Mouse (Mus musculus): ENCODE measurements around the gene Mybphl.
A peak's percentile ranks its signal among the peaks of the same experiment; 100 is the strongest.

Gene Mybphl

DNA sequence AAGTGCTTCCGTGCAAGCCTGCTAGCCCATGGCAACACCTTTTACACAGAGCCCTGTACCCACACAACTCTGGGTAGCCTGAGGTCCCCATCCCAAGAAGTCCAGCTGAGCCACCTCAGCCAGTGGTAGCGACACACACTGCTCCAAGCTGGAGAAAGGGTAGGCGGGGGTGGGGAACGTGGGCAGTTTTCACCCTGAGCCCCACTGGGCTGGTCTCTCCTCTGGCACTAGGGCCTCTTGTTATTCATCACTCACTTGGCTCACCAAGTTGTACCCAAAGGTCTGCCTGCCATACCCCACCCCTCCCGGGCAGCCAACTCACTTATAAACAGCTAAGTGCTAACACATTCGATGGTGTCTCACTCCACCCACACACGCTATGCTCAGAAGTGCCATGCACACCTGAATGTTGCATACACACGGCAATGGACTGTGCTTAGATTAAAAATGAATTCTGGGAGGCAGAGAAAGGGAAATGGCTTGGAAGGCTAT, 43.9 kb downstream of the Mybphl start:
- no peak overlapping the region for H3K4me3 ChIP-seq (replicated peaks; ENCODE audit: low read length)
- H3K4me1 ChIP-seq (replicated peaks; ENCODE audit: low read depth, low read length), result peaks cover 67% of the 10 kb centered on the region
- no peaks in the 10 kb centered on the region for H3K36me3 ChIP-seq (ENCODE audit: insufficient read depth, low read length)
- H3K27me3 ChIP-seq (ENCODE audit: insufficient read depth, low read length), result peaks cover 84% of the 10 kb centered on the region
- TF ChIP-seq NANOG (IDR thresholded peaks at IDR 0.05; ENCODE audit: borderline replicate concordance, low read length) (no peak), POU5F1 (IDR thresholded peaks at IDR 0.05; ENCODE audit: borderline replicate concordance, low read length) (no peak), CTCF (conservative IDR thresholded peaks at IDR 0.05; ENCODE audit: low read length) (no peak)
- H3K9me3 ChIP-seq (ENCODE audit: low read length), result no peaks in the 10 kb centered on the region

DNA sequence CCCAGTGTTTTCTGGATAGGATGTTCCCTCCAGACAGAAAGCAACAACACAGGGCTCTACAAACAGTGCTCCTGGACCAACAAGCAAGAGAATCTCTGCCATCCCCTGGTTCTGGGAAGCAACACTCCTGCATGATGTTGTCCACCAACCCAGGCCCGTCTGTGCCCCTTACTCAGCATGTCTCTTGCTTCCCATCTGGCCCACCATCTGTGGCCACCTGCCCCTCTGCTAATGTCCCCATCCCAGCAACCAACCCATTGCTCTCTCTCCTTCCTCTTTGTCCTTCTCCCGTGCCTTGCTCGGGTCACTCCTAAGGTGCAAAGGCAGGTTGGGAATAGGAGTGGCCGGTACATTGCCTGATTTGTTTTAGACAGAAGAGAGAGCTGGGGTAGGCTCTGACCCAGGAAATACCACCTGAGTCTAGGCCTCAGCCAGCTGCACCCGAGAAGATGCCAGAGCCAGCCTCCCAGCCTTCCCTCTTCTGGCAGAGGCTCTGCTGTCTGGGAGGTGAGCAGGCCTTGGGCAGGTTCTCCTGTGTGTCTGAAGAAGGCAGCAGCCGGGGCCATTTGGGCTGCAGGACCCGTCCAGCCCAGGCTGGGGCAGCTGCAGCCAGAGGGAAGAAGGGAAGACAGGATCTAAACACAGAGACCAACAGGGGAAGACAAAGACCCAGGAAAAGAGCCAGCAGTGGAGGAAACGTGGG, 45.1 kb downstream of the Mybphl start:
- TF ChIP-seq NANOG (IDR thresholded peaks at IDR 0.05; ENCODE audit: borderline replicate concordance, low read length) (no peak), CTCF (conservative IDR thresholded peaks at IDR 0.05; ENCODE audit: low read length) (no peak), POU5F1 (IDR thresholded peaks at IDR 0.05; ENCODE audit: borderline replicate concordance, low read length) (no peak)
- H3K4me1 ChIP-seq (replicated peaks; ENCODE audit: low read depth, low read length), result peaks cover 74% of the 10 kb centered on the region
- H3K4me3 ChIP-seq (replicated peaks; ENCODE audit: low read length), result no peak overlapping the region
- H3K27me3 ChIP-seq (ENCODE audit: insufficient read depth, low read length), result peaks cover 85% of the 10 kb centered on the region
- H3K9me3 ChIP-seq (ENCODE audit: low read length), result no peaks in the 10 kb centered on the region
- no peaks in the 10 kb centered on the region for H3K36me3 ChIP-seq (ENCODE audit: insufficient read depth, low read length)

- Histone ChIP-seq H3K36me3 (ENCODE audit: insufficient read depth, low read length) (no peaks in the 10 kb centered on the region), H3K4me1 (replicated peaks; ENCODE audit: low read depth, low read length) (peaks cover 74% of the 10 kb centered on the region), H3K4me3 (replicated peaks; ENCODE audit: low read length) (no peak overlapping the region), H3K9me3 (ENCODE audit: low read length) (no peaks in the 10 kb centered on the region), H3K27me3 (ENCODE audit: insufficient read depth, low read length) (peaks cover 86% of the 10 kb centered on the region)
- no peak for TF ChIP-seq POU5F1 (IDR thresholded peaks at IDR 0.05; ENCODE audit: borderline replicate concordance, low read length)
- TF ChIP-seq CTCF (conservative IDR thresholded peaks at IDR 0.05; ENCODE audit: low read length), result no peak
- TF ChIP-seq NANOG (IDR thresholded peaks at IDR 0.05; ENCODE audit: borderline replicate concordance, low read length), result no peak
Observed at GRCm38 (mm10) chr3:108410359-108410714, 45.6 kb downstream of the Mybphl start.

GRCm38 (mm10) chr3:108411026-108411753, 46.5 kb downstream of the Mybphl start:
- Histone ChIP-seq H3K36me3 (ENCODE audit: insufficient read depth, low read length) (no peaks in the 10 kb centered on the region), H3K4me3 (replicated peaks; ENCODE audit: low read length) (no peak overlapping the region), H3K27me3 (ENCODE audit: insufficient read depth, low read length) (peaks cover 83% of the 10 kb centered on the region), H3K9me3 (ENCODE audit: low read length) (no peaks in the 10 kb centered on the region), H3K4me1 (replicated peaks; ENCODE audit: low read depth, low read length) (peaks cover 70% of the 10 kb centered on the region)
- TF ChIP-seq NANOG (IDR thresholded peaks at IDR 0.05; ENCODE audit: borderline replicate concordance, low read length) (no peak), CTCF (conservative IDR thresholded peaks at IDR 0.05; ENCODE audit: low read length) (no peak), POU5F1 (IDR thresholded peaks at IDR 0.05; ENCODE audit: borderline replicate concordance, low read length) (no peak)

DNA sequence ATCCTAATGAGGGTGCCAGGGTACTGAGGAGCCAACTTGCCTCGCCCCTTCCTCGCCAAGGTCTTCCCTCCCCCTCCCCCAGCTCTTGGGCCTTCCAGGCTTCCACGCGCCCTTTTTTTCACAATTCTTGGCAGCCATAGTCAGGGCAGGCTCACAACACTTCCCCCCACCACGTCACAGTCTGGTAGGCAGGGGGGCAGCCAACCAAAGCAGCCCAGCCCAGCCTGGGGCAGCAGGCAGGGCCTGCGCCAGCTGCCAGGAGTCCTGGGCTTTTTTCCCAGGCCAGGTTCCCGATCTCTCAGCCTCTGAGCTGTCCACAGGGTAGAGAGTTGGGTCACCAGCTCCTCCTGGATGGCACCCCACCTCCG, 47.0 kb downstream of the Mybphl start:
- H3K27me3 ChIP-seq (ENCODE audit: insufficient read depth, low read length), result peaks cover 83% of the 10 kb centered on the region
- no peak for TF ChIP-seq POU5F1 (IDR thresholded peaks at IDR 0.05; ENCODE audit: borderline replicate concordance, low read length)
- H3K4me3 ChIP-seq (replicated peaks; ENCODE audit: low read length), result no peak overlapping the region
- no peaks in the 10 kb centered on the region for H3K36me3 ChIP-seq (ENCODE audit: insufficient read depth, low read length)
- H3K4me1 ChIP-seq (replicated peaks; ENCODE audit: low read depth, low read length), result peaks cover 64% of the 10 kb centered on the region
- no peaks in the 10 kb centered on the region for H3K9me3 ChIP-seq (ENCODE audit: low read length)

DNA sequence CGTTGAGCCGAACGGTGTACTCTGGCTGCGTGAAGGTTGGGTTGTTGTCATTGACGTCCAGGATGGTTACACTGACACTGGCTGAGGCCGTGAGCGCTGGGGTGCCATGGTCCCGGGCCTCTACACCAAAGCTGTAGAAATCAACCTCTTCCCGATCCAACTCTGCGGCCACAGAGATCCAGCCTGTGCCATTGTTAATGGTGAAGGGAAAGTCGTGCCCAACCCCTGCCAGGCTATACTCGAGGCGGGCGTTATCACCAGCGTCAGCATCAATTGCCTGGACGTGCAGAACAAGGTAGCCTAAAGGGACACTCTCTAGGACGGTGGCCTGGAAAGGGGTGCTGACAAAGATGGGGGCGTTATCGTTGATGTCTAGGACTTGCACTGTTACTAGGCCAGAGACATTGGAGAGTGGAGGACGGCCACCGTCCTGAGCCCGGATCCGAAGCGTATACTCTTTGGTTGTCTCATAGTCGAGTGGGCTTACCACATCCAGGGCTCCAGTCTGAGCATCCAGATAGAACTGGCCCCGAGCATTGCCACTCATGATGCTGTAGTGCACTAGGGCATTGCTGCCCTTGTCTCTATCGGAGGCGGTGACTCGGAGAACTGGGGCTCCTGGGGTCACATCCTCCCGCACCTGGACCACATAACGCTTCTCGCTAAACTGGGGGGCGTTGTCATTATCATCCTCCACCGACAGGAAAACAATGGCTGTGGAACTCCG, 49.1 kb downstream of the Mybphl start:
- no peaks in the 10 kb centered on the region for H3K36me3 ChIP-seq (ENCODE audit: insufficient read depth, low read length)
- no peaks in the 10 kb centered on the region for H3K9me3 ChIP-seq (ENCODE audit: low read length)
- H3K27me3 ChIP-seq (ENCODE audit: insufficient read depth, low read length), result peaks cover 84% of the 10 kb centered on the region
- H3K4me3 ChIP-seq (replicated peaks; ENCODE audit: low read length), result peak overlapping the region; percentile 85; the same call in 1 of the 2 replicates
- peaks cover 51% of the 10 kb centered on the region for H3K4me1 ChIP-seq (replicated peaks; ENCODE audit: low read depth, low read length)
- TF ChIP-seq NANOG (IDR thresholded peaks at IDR 0.05; ENCODE audit: borderline replicate concordance, low read length) (no peak), CTCF (conservative IDR thresholded peaks at IDR 0.05; ENCODE audit: low read length) (no peak), POU5F1 (IDR thresholded peaks at IDR 0.05; ENCODE audit: borderline replicate concordance, low read length) (no peak)

DNA sequence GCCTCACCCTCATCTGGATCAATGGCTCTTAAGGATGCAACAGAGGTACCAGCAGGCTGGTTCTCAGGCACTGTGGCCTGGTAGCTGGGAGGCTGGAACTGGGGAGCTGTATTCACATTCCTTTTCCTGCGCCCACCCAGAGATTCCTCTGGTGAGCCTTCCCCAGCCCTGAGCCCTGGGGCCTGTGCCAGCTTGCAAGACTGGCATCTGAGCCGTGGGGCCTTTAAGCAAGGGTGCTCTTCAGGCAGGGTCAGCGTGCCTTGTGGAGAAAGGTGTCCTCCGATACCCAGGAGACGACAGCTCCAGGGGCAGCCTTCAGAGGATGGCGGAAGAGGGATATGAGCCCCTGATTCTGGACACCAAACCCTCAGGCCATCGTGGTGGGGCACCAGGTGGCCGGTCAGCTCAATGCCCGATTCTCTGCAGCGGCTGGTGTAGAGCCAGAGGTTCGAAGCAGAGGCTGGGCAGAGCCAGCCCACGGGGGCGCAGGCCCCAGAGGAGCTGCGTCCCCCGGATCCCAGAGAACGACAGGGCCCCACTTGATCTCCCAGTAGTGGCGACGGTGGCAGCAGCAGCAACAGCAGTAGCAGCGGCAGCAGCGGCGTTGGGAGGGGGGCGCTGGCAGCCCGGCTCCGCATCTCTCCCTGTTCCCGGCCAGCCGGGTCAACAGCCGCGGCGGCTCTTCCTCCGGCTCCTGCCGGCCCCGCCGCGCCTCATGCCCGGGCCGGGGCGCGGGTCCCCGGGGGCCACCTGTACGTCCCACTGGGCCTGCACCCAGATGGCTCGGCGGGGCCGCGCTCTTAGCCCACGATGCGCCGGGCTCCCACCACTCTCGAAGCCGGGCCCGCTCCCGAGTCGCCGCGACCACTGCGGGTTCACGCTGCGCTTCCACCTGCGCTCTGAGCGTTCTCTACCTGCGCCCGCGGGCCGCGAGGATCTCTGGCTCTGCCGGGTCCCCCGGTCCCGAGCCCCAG, 50.4 kb downstream of the Mybphl start, which contains the start of gene Celsr2:
Celsr2 (minus strand) TSS at position 696 of the 974 bp plus-strand sequence.
- Histone ChIP-seq H3K9me3 (ENCODE audit: low read length) (no peaks in the 10 kb centered on the region), H3K4me1 (replicated peaks; ENCODE audit: low read depth, low read length) (peaks cover 51% of the 10 kb centered on the region), H3K27me3 (ENCODE audit: insufficient read depth, low read length) (peaks cover 78% of the 10 kb centered on the region), H3K4me3 (replicated peaks; ENCODE audit: low read length) (peak within 1 kb of the TSS; percentile 85), H3K36me3 (ENCODE audit: insufficient read depth, low read length) (no peaks in the 10 kb centered on the region)
- no peak for TF ChIP-seq POU5F1 (IDR thresholded peaks at IDR 0.05; ENCODE audit: borderline replicate concordance, low read length)
- no peak for TF ChIP-seq CTCF (conservative IDR thresholded peaks at IDR 0.05; ENCODE audit: low read length)
- TF ChIP-seq NANOG (IDR thresholded peaks at IDR 0.05; ENCODE audit: borderline replicate concordance, low read length), result no peak
